Mouse (Mus musculus) CH12.LX (cell line): ENCODE data around the gene Ap2a2.

Source experiments
- CTCF ChIP-seq, 2 experiments: IDR thresholded peaks in 1 of 2; conservative IDR thresholded peaks in 1 of 2; 2 replicates each; pipeline ENCODE4 v1.5.1; 2011 to 2012; ENCODE audit warnings: low read depth in 2 of 2, low read length in 2 of 2, improper control_type of control experiment in 1 of 2, inconsistent platforms in 1 of 2, mild to moderate bottlenecking in 1 of 2, moderate library complexity in 1 of 2
- GABPA ChIP-seq: IDR thresholded peaks from 2 replicates; pipeline ENCODE4 v1.6.1; 2012; ENCODE audit warnings: low read depth, low read length, improper control_type of control experiment, inconsistent platforms; ENCODE audit not compliant: insufficient replicate concordance
- HCFC1 ChIP-seq: IDR thresholded peaks from 2 replicates; pipeline ENCODE4 v1.6.1; 2012; ENCODE audit warnings: low read depth, mild to moderate bottlenecking, inconsistent platforms, low read length, improper control_type of control experiment
- MYC ChIP-seq: IDR thresholded peaks from 2 replicates; pipeline ENCODE4 v1.6.1; 2011; ENCODE audit warnings: low read depth, mild to moderate bottlenecking, improper control_type of control experiment, low read length
- SIN3A ChIP-seq: IDR thresholded peaks from 2 replicates; pipeline ENCODE4 v1.6.1; 2012; ENCODE audit warnings: low read length, improper control_type of control experiment, inconsistent platforms
- USF1 ChIP-seq: IDR thresholded peaks from 2 replicates; pipeline ENCODE4 v1.6.1; 2014; ENCODE audit warnings: low read depth, mild to moderate bottlenecking, inconsistent platforms, low read length, improper control_type of control experiment

- TF ChIP-seq MYC (no peak), USF1 (no peak), SIN3A (no peak), GABPA (no peak), HCFC1 (no peak), CTCF (conservative IDR thresholded peaks at IDR 0.05 in 1 of 2, IDR thresholded peaks at IDR 0.05 in 1 of 2; ENCODE audit: low read depth in 2 of 2, low read length in 2 of 2) (no peak)
Observed at GRCm38 (mm10) chr7:141523007-141523406, 39.0 kb upstream of the Ap2a2 start.
